Mouse (Mus musculus) stomach, embryonic 15.5 days (tissue): ENCODE measurements around the gene Trove2. TPM values are rescaled to one million over a fixed set of nuclear protein-coding genes. Genes with fewer than 3 reads are reported as not detected.
"Not testable (repeated sequence)": the region's sequence is repeated elsewhere in the genome, so short reads cannot be mapped to it uniquely, and the experiment has no call there.

Experiments
- ATAC-seq: fragments of 200-750 bp; cut with Nextera tagmentation; 2 replicates; pipeline ENCODE4 v1.8.0; 2017; ENCODE audit warnings: low read depth, moderate number of reproducible peaks, moderate TSS enrichment; ENCODE audit not compliant: insufficient read depth, low FRiP score
- H3K27ac ChIP-seq: fragments of 300-500 bp; sonication (generic); 2 replicates; pipeline ENCODE4 v1.5.1; 2015; ENCODE audit warnings: mild to moderate bottlenecking, inconsistent platforms
- H3K27me3 ChIP-seq: fragments of 300-500 bp; sonication (generic); replicated peaks from 2 replicates; pipeline ENCODE4 v1.6.1; 2015; ENCODE audit warnings: inconsistent platforms
- H3K36me3 ChIP-seq: fragments of 300-500 bp; sonication (generic); 2 replicates; pipeline ENCODE4 v1.6.1; 2015; ENCODE audit warnings: inconsistent platforms
- H3K4me1 ChIP-seq: fragments of 300-500 bp; sonication (generic); 2 replicates; pipeline ENCODE4 v1.6.1; 2015; ENCODE audit warnings: inconsistent platforms
- H3K4me2 ChIP-seq: fragments of 300-500 bp; sonication (generic); 2 replicates; pipeline ENCODE4 v1.6.1; 2015; ENCODE audit warnings: mild to moderate bottlenecking, inconsistent platforms
- H3K4me3 ChIP-seq: fragments of 300-500 bp; sonication (generic); replicated peaks from 2 replicates; pipeline ENCODE4 v1.5.1; 2015; ENCODE audit warnings: inconsistent platforms
- H3K9ac ChIP-seq: fragments of 300-500 bp; sonication (generic); 2 replicates; pipeline ENCODE4 v1.6.1; 2015; ENCODE audit warnings: inconsistent platforms
- H3K9me3 ChIP-seq: fragments of 300-500 bp; sonication (generic); 2 replicates; pipeline ENCODE4 v1.6.1; 2016; ENCODE audit warnings: inconsistent platforms
- WGBS: fragments of 180-500 bp; shearing (Covaris S2); methylation state at CpG from one replicate; pipeline ENCODE4 v1.1.7; 2015; 5-methylcytosine and 5-hydroxymethylcytosine counted together
- polyA plus RNA-seq: library from polyadenylated mRNA; unstranded; fragments of >200 nt; fragmentation: Nextera tagmentation; extraction: Ambion mirVana; gene quantifications from 2 replicates; pipeline ENCODE4 v1.2.1, GENCODE M21; 2015

The Trove2 gene
- polyA plus RNA-seq, 1 experiment from 2014 or later, result 14.7 TPM

- Histone ChIP-seq H3K9me3 (no peaks in the 10 kb centered on the region), H3K4me2 (no peak overlapping the region), H3K4me1 (no peaks in the 10 kb centered on the region), H3K4me3 (no peak overlapping the region), H3K27me3 (no peaks in the 10 kb centered on the region), H3K36me3 (no peaks in the 10 kb centered on the region), H3K9ac (no peak overlapping the region), H3K27ac (no peak overlapping the region)
- WGBS, result 75% methylated on average over 5 of the region's 5 CpGs
- ATAC-seq, result no peak
Measured at GRCm38 (mm10) chr1:143733914-143734410, 42.9 kb downstream of the Trove2 start.

GRCm38 (mm10) chr1:143731691-143732090, 45.2 kb downstream of the Trove2 start:
- H3K4me3 ChIP-seq, result no peak overlapping the region
- WGBS, result 63% methylated on average over 4 of the region's 4 CpGs
- no peak overlapping the region for H3K9ac ChIP-seq
- no peaks in the 10 kb centered on the region for H3K9me3 ChIP-seq
- H3K4me2 ChIP-seq, result no peak overlapping the region
- H3K27ac ChIP-seq, result no peak overlapping the region
- H3K4me1 ChIP-seq, result no peaks in the 10 kb centered on the region
- ATAC-seq, result no peak
- no peaks in the 10 kb centered on the region for H3K27me3 ChIP-seq
- no peaks in the 10 kb centered on the region for H3K36me3 ChIP-seq

DNA sequence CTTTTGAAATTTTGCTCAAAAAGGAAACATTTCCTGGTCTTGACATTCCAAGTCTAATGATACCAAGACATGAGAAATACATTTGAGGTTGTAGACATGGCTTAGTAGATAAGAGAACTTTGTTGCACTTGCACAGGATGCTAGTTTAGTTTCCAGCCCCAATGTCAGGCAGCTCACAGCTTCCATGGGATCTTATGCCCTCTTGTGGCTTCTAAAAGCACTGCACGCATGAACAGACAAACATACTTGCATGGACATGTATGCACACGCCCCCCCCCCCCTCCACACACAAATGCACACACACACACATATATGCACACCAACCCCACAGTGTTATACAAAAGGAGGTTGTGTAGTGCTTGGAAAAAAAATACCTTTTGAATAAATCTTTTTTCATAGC, 46.0 kb downstream of the Trove2 start:
- no peak for ATAC-seq
- Histone ChIP-seq H3K4me1 (no peaks in the 10 kb centered on the region), H3K9ac (no peak overlapping the region), H3K9me3 (no peaks in the 10 kb centered on the region), H3K4me3 (no peak overlapping the region), H3K27me3 (no peaks in the 10 kb centered on the region), H3K36me3 (no peaks in the 10 kb centered on the region), H3K27ac (no peak overlapping the region), H3K4me2 (no peak overlapping the region)
- WGBS, result 76% methylated on average over 2 of the region's 2 CpGs

- ATAC-seq, result no peak
- no peaks in the 10 kb centered on the region for H3K27me3 ChIP-seq
- H3K27ac ChIP-seq, result no peak overlapping the region
- H3K4me3 ChIP-seq, result no peak overlapping the region
- WGBS, result 43% methylated on average over 9 of the region's 9 CpGs
- no peak overlapping the region for H3K9ac ChIP-seq
- no peak overlapping the region for H3K4me2 ChIP-seq
- H3K36me3 ChIP-seq, result no peaks in the 10 kb centered on the region
- no peaks in the 10 kb centered on the region for H3K9me3 ChIP-seq
- H3K4me1 ChIP-seq, result no peaks in the 10 kb centered on the region
Measured at GRCm38 (mm10) chr1:143727701-143728445, 49.0 kb downstream of the Trove2 start.

- WGBS, result 78% methylated on average over 5 of the region's 5 CpGs
- no peak overlapping the region for H3K4me3 ChIP-seq
- H3K9ac ChIP-seq, result no peak overlapping the region
- H3K4me2 ChIP-seq, result no peak overlapping the region
- no peaks in the 10 kb centered on the region for H3K27me3 ChIP-seq
- ATAC-seq, result no peak
- no peaks in the 10 kb centered on the region for H3K36me3 ChIP-seq
- no peaks in the 10 kb centered on the region for H3K4me1 ChIP-seq
- no peaks in the 10 kb centered on the region for H3K9me3 ChIP-seq
- H3K27ac ChIP-seq, result no peak overlapping the region
Measured at GRCm38 (mm10) chr1:143724456-143725064, 52.3 kb downstream of the Trove2 start.

DNA sequence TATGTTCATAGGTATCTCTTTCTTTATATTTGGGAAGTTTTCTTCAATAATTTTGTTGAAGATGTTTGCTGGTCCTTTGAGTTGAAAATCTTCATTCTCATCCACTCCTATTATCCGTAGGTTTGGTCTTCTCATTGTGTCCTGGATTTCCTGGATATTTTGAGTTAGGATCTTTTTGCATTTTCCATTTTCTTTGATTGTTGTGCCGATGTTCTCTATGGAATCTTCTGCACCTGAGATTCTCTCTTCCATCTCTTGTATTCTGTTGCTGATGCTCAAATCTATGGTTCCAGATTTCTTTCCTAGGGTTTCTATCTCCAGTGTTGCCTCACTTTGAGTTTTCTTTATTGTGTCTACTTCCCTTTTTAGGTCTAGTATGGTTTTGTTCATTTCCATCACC, 60.8 kb downstream of the Trove2 start, which contains the start of gene Glrx2:
TSS of gene Glrx2 (plus strand) at position 301 of the 400 bp plus-strand sequence.
- H3K36me3 ChIP-seq, H3K27me3 ChIP-seq, H3K4me3 ChIP-seq, H3K9me3 ChIP-seq, ATAC-seq, H3K4me1 ChIP-seq, H3K4me2 ChIP-seq, H3K9ac ChIP-seq, H3K27ac ChIP-seq: not testable (repeated sequence)
- WGBS, result no CpG with 5 or more reads among the region's 2 CpGs

GRCm38 (mm10) chr1:143710627-143710976, 66.3 kb downstream of the Trove2 start:
- no peaks in the 10 kb centered on the region for H3K27me3 ChIP-seq
- no peak overlapping the region for H3K27ac ChIP-seq
- no peak for ATAC-seq
- no peak overlapping the region for H3K9ac ChIP-seq
- 54% methylated on average over 5 of the region's 5 CpGs for WGBS
- no peak overlapping the region for H3K4me2 ChIP-seq
- H3K4me3 ChIP-seq, result no peak overlapping the region
- H3K4me1 ChIP-seq, result no peaks in the 10 kb centered on the region
- H3K9me3 ChIP-seq, result no peaks in the 10 kb centered on the region
- H3K36me3 ChIP-seq, result no peaks in the 10 kb centered on the region

DNA sequence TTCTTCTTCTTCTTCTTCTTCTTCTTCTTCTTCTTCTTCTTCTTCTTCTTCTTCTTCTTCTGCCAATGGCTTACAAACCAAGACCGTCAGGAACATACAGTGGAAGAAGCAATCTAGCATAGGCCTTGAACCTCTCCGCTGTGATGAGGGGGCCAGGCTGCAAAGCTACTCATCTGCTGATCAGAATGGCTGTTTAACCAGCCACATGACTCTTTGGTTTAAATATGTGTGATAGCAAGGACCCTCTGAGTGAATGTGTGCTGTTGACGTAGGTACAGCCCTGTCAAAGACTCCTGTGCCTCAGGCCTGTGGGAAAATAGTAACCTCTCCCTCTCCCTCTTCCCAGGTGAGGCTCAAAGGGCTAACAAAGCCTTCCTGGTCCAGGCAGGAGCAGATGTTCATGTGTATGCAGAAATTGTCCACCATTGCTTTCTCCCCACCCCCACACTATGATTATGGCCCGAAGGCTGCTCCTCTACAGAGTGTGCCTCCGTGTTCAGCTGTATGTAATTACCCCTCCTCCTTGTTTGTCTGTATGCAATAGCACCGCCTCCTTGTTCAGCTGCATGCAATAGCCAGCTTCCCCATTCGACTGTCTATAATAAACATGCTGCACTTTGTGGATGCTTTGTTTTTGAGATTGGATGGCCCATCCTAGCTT, 66.8 kb downstream of the Trove2 start:
- Histone ChIP-seq H3K4me3 (no peak overlapping the region), H3K36me3 (no peaks in the 10 kb centered on the region)

DNA sequence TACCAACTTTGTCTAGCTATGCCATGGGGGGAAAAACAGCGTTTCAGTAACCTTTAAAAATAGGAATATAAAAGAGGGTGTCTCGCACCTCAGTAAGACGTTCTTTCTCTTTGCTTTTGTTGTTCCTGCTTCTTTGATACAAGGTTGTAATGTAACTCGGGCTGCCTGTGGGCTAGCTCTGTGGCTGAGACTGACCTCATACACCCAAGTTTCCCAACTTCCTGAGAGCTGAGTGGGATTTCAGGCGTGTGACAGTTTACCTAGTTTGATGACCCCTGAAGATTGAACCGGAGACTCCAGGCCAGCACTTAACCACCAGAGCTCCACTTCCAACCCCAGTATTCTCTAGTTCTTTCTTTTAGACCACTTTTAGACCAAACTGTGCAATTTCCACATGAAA, 68.5 kb downstream of the Trove2 start:
- Histone ChIP-seq H3K4me2 (no peak overlapping the region), H3K4me3 (no peak overlapping the region), H3K9ac (no peak overlapping the region), H3K27me3 (no peaks in the 10 kb centered on the region), H3K9me3 (no peaks in the 10 kb centered on the region), H3K36me3 (no peaks in the 10 kb centered on the region), H3K27ac (no peak overlapping the region), H3K4me1 (no peaks in the 10 kb centered on the region)
- ATAC-seq, result no peak
- 59% methylated on average over 6 of the region's 6 CpGs for WGBS

More for the DNA sequence above, 66.8 kb downstream of the Trove2 start:
- Histone ChIP-seq H3K9ac (no peak overlapping the region), H3K4me1 (no peaks in the 10 kb centered on the region), H3K27me3 (no peaks in the 10 kb centered on the region), H3K27ac (no peak overlapping the region), H3K9me3 (no peaks in the 10 kb centered on the region), H3K4me2 (no peak overlapping the region)
- ATAC-seq, result no peak
- 57% methylated on average over 7 of the region's 7 CpGs for WGBS

GRCm38 (mm10) chr1:143707006-143707405, 69.9 kb downstream of the Trove2 start:
- WGBS, result 54% methylated on average over 4 of the region's 4 CpGs
- no peak for ATAC-seq
- no peaks in the 10 kb centered on the region for H3K4me1 ChIP-seq
- H3K9me3 ChIP-seq, result no peaks in the 10 kb centered on the region
- H3K9ac ChIP-seq, result no peak overlapping the region
- no peak overlapping the region for H3K4me3 ChIP-seq
- no peak overlapping the region for H3K27ac ChIP-seq
- H3K36me3 ChIP-seq, result no peaks in the 10 kb centered on the region
- H3K27me3 ChIP-seq, result no peaks in the 10 kb centered on the region
- no peak overlapping the region for H3K4me2 ChIP-seq

DNA sequence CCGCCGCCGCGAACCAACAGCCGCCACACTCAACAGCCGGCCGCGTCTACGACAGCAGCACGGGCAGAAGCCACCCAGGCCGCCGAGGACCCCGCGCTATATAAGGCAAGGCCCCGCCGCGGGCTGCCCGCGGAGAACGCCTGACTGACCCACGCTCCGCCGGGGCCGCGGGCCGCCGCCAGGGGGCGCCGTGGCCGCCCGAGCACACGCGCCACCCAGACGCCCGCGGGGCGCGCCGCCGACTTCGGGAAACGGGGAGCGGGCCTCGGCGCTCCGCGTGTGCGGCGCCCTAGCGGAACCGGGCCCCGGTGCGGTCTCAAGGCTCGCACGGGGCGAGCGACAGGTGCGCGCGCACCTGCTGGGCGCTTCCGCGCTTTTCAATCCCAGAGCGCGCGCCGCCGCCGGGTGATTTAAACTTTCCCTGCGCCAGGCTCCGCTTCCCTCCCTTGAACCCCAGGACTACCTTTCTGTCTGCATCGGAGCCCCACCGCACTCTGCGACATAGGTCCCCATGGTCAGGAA, 74.1 kb downstream of the Trove2 start, which contains the start of gene Cdc73:
TSS of gene Cdc73 (minus strand) at position 153 of the 522 bp plus-strand sequence.
- WGBS, result under 1% methylated on average over 72 of the region's 74 CpGs
- no peaks in the 10 kb centered on the region; the same call in 1 of the 2 replicates for H3K4me1 ChIP-seq
- peak within 1 kb of the TSS; percentile 89 for H3K4me3 ChIP-seq
- 0 out of 2 replicates have a peak, but pooled peaks cover 3% of the 10 kb centered on the region for H3K36me3 ChIP-seq
- ATAC-seq, result peak; percentile 99
- H3K9ac ChIP-seq, result peak within 1 kb of the TSS; percentile 76
- no peaks in the 10 kb centered on the region for H3K9me3 ChIP-seq
- H3K27me3 ChIP-seq, result no peaks in the 10 kb centered on the region
- H3K27ac ChIP-seq, result peak within 1 kb of the TSS; percentile 94
- H3K4me2 ChIP-seq, result peak within 1 kb of the TSS; percentile 76
